Mouse (Mus musculus) cortical plate, adult 2 months (tissue): Measurements from ENCODE around the gene Gnat1.

Experiments
- CTCF ChIP-seq: fragments of 200-500 bp; IDR thresholded peaks from 2 replicates; pipeline ENCODE4 v1.5.1; 2011; ENCODE audit warnings: mild to moderate bottlenecking, control low read depth, low read length; ENCODE audit not compliant: insufficient read depth; ENCODE audit errors: extremely low read depth
- POLR2A ChIP-seq: fragments of 200-500 bp; IDR thresholded peaks from 2 replicates; pipeline ENCODE4 v1.6.1; 2011; ENCODE audit warnings: mild to moderate bottlenecking, low read length, control low read depth; ENCODE audit not compliant: insufficient read depth; ENCODE audit errors: extremely low read depth

GRCm38 (mm10) chr9:107630576-107630975, 48.9 kb downstream of the Gnat1 start:
- TF ChIP-seq POLR2A: no peak
- no peak for TF ChIP-seq CTCF
